Mouse (Mus musculus): ENCODE results near the gene Mpc1.
A peak's percentile ranks its signal among the peaks of the same experiment; 100 is the strongest.

Mpc1 gene

GRCm38 (mm10) chr17:8339666-8340374 lies 57.1 kb downstream of the Mpc1 start:
- peak; percentile 47 for DNase-seq

GRCm38 (mm10) chr17:8340407-8341359 lies 58.0 kb downstream of the Mpc1 start:
- DNase-seq = peak; percentile 42

- no peak for DNase-seq
These were observed 58.8 kb downstream of the Mpc1 start for GRCm38 (mm10) chr17:8341360-8341963.

- DNase-seq = no peak
These were observed 60.0 kb downstream of the Mpc1 start for GRCm38 (mm10) chr17:8342706-8343105.

GRCm38 (mm10) chr17:8343416-8343815 lies 60.7 kb downstream of the Mpc1 start:
- DNase-seq = peak; percentile 59
